Mouse (Mus musculus): ENCODE measurements around the gene Mosmo. TPM values are rescaled to one million over a fixed set of nuclear protein-coding genes. Genes with fewer than 3 reads are reported as not detected.
A peak's percentile ranks its signal among the peaks of the same experiment; 100 is the strongest.
"Not testable (repeated sequence)": the region's sequence is repeated elsewhere in the genome, so short reads cannot be mapped to it uniquely, and the experiment has no call there.

Gene Mosmo
- polyA plus RNA-seq, 1 experiment from 2014 or later, result 15.2 TPM

DNA sequence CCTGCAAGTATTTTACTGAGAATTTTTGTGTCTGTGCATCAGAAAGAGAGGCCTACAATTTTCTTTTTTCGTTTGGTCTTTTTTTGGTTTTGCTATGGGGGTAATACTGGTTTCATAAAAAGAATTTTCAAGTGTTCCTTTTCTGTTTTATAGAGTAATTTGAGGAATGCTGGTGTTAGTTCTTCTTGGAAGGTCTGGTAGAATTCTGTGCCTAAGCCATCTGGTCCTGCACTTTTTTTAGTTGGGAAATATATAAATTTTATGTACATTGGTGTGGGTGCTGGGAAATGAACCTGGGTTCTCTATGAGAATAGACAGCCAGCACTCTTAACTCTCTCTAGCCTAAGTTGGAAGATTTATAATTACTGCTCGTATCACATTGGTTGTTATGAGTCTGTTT is 34.7 kb downstream of the Mosmo start:
- Histone ChIP-seq H3K27me3 (no peaks in the 10 kb centered on the region), H3K36me3 (peaks cover 5% of the 10 kb centered on the region; the same call in 1 of the 2 replicates)
- ATAC-seq (ENCODE audit: low FRiP score), result no peak

DNA sequence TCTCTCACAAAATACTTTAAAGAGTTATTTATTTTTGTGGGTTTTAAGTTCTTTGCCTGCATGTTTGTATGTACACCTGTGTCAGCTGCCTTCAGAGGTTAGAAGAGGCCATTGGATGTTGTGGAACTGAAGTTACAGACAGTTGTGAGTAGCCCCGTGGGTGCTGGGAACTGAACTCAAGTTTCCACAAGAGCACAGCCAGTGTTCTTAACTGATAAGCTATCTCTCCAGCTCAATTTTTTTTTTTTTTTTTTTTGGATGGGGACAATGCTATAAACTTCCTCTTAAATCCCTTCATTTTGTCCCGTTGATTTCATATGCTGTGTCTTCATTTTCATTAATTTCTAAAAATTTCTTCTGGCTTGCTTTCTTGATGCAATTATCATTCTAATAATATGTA is 35.8 kb downstream of the Mosmo start:
- Histone ChIP-seq H3K27me3 (no peaks in the 10 kb centered on the region), H3K4me1 (0 out of 2 replicates have a peak, but pooled peaks cover 3% of the 10 kb centered on the region), H3K9ac (no peak overlapping the region), H3K4me3 (no peak overlapping the region), H3K27ac (no peak overlapping the region), H3K36me3 (peaks cover 5% of the 10 kb centered on the region; the same call in 1 of the 2 replicates), H3K9me3 (replicated peaks) (no peaks in the 10 kb centered on the region), H3K4me2 (replicated peaks) (no peak overlapping the region)
- WGBS, result 91% methylated on average over 2 of the region's 2 CpGs
- no peak for ATAC-seq (ENCODE audit: low FRiP score)

More for the DNA sequence above, 34.7 kb downstream of the Mosmo start:
- no peak overlapping the region for H3K4me3 ChIP-seq
- no peaks in the 10 kb centered on the region for H3K9me3 ChIP-seq (replicated peaks)
- no peak overlapping the region for H3K27ac ChIP-seq
- no peak overlapping the region for H3K4me2 ChIP-seq (replicated peaks)
- 95% methylated on average over 2 of the region's 2 CpGs for WGBS
- no peaks in the 10 kb centered on the region for H3K4me1 ChIP-seq
- no peak overlapping the region for H3K9ac ChIP-seq

- not testable (repeated sequence) for H3K9ac ChIP-seq; H3K27ac ChIP-seq; H3K4me2 ChIP-seq (replicated peaks); H3K4me3 ChIP-seq; H3K9me3 ChIP-seq (replicated peaks); H3K4me1 ChIP-seq; ATAC-seq (ENCODE audit: low FRiP score); H3K27me3 ChIP-seq; H3K36me3 ChIP-seq
- WGBS, result 92% methylated on average over 11 of the region's 11 CpGs
Measured at GRCm38 (mm10) chr7:120713951-120714350, 36.5 kb downstream of the Mosmo start.

DNA sequence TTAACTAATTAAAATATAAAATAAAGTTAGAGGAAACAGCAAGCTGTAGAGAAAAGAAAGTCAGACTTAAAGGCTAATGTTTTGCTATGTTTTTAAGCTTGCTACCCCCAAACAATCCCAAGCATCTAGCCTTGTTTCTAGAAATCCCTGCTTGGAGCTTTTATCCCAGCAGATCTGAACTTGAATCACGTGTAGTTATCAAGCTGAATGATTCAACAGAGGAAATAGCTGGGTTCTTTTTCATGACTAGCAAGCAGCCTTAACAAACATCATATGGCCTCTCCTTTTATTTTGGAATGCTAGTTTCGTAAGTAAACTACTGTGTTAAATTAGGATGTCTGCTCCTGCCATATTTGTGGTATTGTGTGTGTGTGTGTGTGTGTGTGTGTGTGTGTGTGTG is 39.8 kb downstream of the Mosmo start:
- Histone ChIP-seq H3K4me2 (replicated peaks) (no peak overlapping the region), H3K4me1 (0 out of 2 replicates have a peak, but pooled peaks cover 3% of the 10 kb centered on the region), H3K9ac (no peak overlapping the region), H3K27ac (no peak overlapping the region), H3K36me3 (peaks cover 5% of the 10 kb centered on the region; the same call in 1 of the 2 replicates), H3K4me3 (no peak overlapping the region), H3K27me3 (no peaks in the 10 kb centered on the region), H3K9me3 (replicated peaks) (no peaks in the 10 kb centered on the region)
- WGBS, result 81% methylated on average over 2 of the region's 2 CpGs
- ATAC-seq (ENCODE audit: low FRiP score), result no peak

DNA sequence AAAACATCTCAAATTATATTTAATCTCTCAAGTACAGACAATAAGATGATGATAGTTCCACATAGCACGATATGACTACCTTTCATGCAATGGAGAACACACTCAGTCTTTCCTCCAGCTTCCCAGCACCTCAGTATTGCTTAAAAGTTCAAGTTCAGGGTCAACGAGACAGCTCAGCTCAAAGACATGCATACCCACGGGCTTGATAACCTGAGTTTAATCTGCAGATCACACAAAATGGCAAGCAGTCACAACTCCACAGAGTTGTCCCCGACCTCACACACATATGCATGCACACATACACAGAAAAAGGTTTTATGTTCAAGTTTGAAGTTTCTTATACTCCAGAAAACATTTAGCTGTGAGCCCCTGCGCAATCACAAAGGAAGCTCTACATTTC is 43.6 kb downstream of the Mosmo start:
- no peak overlapping the region for H3K4me2 ChIP-seq (replicated peaks)
- no peak for ATAC-seq (ENCODE audit: low FRiP score)
- 0 out of 2 replicates have a peak, but pooled peaks cover 4% of the 10 kb centered on the region for H3K36me3 ChIP-seq
- H3K27ac ChIP-seq, result no peak overlapping the region
- H3K9me3 ChIP-seq (replicated peaks), result no peaks in the 10 kb centered on the region
- no peak overlapping the region for H3K4me3 ChIP-seq
- WGBS, result 92% methylated on average over 5 of the region's 5 CpGs
- no peak overlapping the region for H3K9ac ChIP-seq
- no peaks in the 10 kb centered on the region for H3K27me3 ChIP-seq
- H3K4me1 ChIP-seq, result peaks cover 15% of the 10 kb centered on the region

- no peak overlapping the region for H3K27ac ChIP-seq
- WGBS, result 89% methylated on average over 8 of the region's 8 CpGs
- no peaks in the 10 kb centered on the region for H3K9me3 ChIP-seq (replicated peaks)
- 0 out of 2 replicates have a peak, but pooled peaks cover 6% of the 10 kb centered on the region for H3K36me3 ChIP-seq
- no peak overlapping the region for H3K4me2 ChIP-seq (replicated peaks)
- no peaks in the 10 kb centered on the region for H3K27me3 ChIP-seq
- H3K4me3 ChIP-seq, result no peak overlapping the region
- H3K9ac ChIP-seq, result no peak overlapping the region
- peaks cover 15% of the 10 kb centered on the region for H3K4me1 ChIP-seq
- no peak for ATAC-seq (ENCODE audit: low FRiP score)
Measured at GRCm38 (mm10) chr7:120721456-120721855, 44.0 kb downstream of the Mosmo start.

GRCm38 (mm10) chr7:120722063-120722462 is 44.6 kb downstream of the Mosmo start:
- H3K9ac ChIP-seq, result no peak overlapping the region
- H3K4me1 ChIP-seq, result peaks cover 15% of the 10 kb centered on the region
- no peak overlapping the region for H3K4me2 ChIP-seq (replicated peaks)
- no peak overlapping the region for H3K27ac ChIP-seq
- H3K36me3 ChIP-seq, result 0 out of 2 replicates have a peak, but pooled peaks cover 6% of the 10 kb centered on the region
- 94% methylated on average over 4 of the region's 4 CpGs for WGBS
- ATAC-seq (ENCODE audit: low FRiP score), result no peak
- no peaks in the 10 kb centered on the region for H3K27me3 ChIP-seq
- H3K9me3 ChIP-seq (replicated peaks), result no peaks in the 10 kb centered on the region
- H3K4me3 ChIP-seq, result no peak overlapping the region

DNA sequence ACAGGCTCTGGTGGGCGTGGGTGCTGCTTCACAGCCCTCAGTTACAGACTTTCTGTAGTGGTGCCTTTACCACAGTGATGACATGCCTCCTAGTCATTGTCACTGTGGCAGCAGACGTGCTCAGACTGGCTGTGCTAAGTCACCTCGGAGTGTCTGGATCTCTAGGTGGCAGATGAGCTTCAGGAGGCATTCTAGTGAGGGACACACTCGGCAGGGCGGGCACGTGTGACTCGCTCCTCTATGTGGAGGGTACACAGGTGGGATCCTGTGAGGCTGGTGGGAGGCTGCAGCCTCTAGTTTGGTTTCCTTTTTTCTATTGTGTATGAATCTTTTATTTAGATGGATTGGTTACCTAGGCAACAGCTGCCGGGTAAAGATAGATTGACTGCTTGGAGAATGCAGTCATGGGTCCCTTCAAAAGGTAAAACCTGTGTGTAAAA is 45.4 kb downstream of the Mosmo start:
- H3K9me3 ChIP-seq (replicated peaks), result no peaks in the 10 kb centered on the region
- peaks cover 15% of the 10 kb centered on the region for H3K4me1 ChIP-seq
- H3K4me2 ChIP-seq (replicated peaks), result no peak overlapping the region
- 52% methylated on average over 8 of the region's 8 CpGs for WGBS
- H3K27me3 ChIP-seq, result no peaks in the 10 kb centered on the region
- no peak overlapping the region for H3K9ac ChIP-seq
- H3K27ac ChIP-seq, result no peak overlapping the region
- H3K36me3 ChIP-seq, result peaks cover 7% of the 10 kb centered on the region; the same call in 1 of the 2 replicates
- 0 out of 2 replicates have a peak, but pooled peaks have one; percentile 26 for ATAC-seq (ENCODE audit: low FRiP score)
- no peak overlapping the region for H3K4me3 ChIP-seq

GRCm38 (mm10) chr7:120727581-120727980 is 50.2 kb downstream of the Mosmo start:
- H3K36me3 ChIP-seq, result peaks cover 15% of the 10 kb centered on the region; the same call in 1 of the 2 replicates
- H3K9ac ChIP-seq, result no peak overlapping the region
- no peak overlapping the region for H3K4me3 ChIP-seq
- peaks cover 11% of the 10 kb centered on the region for H3K4me1 ChIP-seq
- H3K27ac ChIP-seq, result no peak overlapping the region
- 86% methylated on average over 3 of the region's 3 CpGs for whole genome bisulfite sequencing
- H3K27me3 ChIP-seq, result no peaks in the 10 kb centered on the region
- H3K9me3 ChIP-seq (replicated peaks), result no peaks in the 10 kb centered on the region
- H3K4me2 ChIP-seq (replicated peaks), result no peak overlapping the region
- no peak for ATAC-seq (ENCODE audit: low FRiP score)

DNA sequence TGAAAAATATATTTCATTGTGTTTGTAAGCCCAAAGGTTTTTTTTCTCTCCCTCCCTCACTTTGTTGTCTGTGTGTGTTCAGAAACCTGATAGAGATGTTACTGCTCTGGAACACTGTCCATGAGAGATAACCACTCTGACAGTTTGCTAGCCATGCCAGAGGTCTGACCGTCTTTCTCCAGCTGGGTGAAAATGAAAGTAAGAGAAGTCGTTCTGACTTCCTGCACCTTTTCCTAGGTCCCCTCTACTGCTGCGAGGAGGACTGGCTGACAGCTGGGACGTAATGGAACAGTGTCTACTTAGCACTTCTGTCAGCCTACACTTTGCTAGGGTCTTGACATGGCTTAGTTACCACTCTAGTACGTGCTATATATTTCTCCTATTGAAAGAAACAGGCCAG is 52.2 kb downstream of the Mosmo start:
- Histone ChIP-seq H3K9me3 (replicated peaks) (no peaks in the 10 kb centered on the region), H3K27me3 (no peaks in the 10 kb centered on the region), H3K4me2 (replicated peaks) (no peak overlapping the region), H3K4me3 (no peak overlapping the region), H3K9ac (no peak overlapping the region), H3K36me3 (peaks cover 16% of the 10 kb centered on the region; the same call in 1 of the 2 replicates), H3K4me1 (peaks cover under 1% of the 10 kb centered on the region; the same call in 1 of the 2 replicates), H3K27ac (no peak overlapping the region)
- ATAC-seq (ENCODE audit: low FRiP score), result no peak
- WGBS, result 88% methylated on average over 5 of the region's 5 CpGs

DNA sequence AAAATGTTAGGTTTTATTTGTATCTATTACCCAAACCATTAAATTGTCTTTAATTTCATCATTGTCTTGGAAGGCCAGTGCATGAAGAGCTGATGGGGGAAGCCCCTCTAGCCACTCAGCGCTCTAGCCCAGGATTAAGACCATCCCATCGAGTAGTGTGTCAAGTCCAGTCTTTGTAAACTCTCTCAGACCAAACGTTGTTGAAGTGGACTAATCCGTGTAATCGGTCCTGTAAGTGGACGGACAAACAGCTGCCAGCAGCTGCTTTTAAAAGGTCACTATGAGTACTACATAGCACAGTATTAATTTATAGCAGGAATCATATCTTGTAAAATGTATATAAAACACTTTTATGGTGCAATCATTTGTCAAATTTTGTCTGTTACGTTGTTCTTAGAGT is 55.5 kb downstream of the Mosmo start:
- ATAC-seq (ENCODE audit: low FRiP score), result no peak
- 89% methylated on average over 7 of the region's 7 CpGs for WGBS
- no peaks in the 10 kb centered on the region for H3K4me1 ChIP-seq
- H3K9ac ChIP-seq, result no peak overlapping the region
- H3K36me3 ChIP-seq, result peaks cover 14% of the 10 kb centered on the region; the same call in 1 of the 2 replicates
- H3K9me3 ChIP-seq (replicated peaks), result no peaks in the 10 kb centered on the region
- no peak overlapping the region for H3K27ac ChIP-seq
- no peaks in the 10 kb centered on the region for H3K27me3 ChIP-seq
- H3K4me2 ChIP-seq (replicated peaks), result no peak overlapping the region
- H3K4me3 ChIP-seq, result no peak overlapping the region

DNA sequence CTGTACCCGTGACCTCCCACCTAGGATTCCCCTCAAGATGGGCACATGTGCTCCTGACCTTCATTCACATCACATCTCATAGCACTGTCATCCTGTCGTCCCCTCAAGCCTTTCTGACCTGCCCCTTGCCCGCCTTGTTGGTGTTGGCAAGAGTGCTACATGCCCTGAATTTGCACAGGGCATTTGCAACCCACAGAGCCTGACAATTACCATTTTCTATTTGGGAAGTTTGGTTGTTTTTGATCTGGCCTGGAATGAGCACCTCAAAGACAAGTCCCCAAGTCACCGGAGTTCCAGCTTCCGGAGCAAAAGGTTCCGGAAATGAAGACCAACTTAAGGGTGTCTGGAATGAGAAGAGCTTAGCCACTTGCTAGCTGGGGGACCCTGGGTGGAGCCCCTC is 61.6 kb downstream of the Mosmo start, which contains the start of gene Vwa3a:
Gene Vwa3a (plus strand): TSS at position 301 of the 400 bp plus-strand sequence.
- Histone ChIP-seq H3K27ac (no peak within 1 kb of the TSS), H3K27me3 (no peaks in the 10 kb centered on the region), H3K4me1 (peaks cover 10% of the 10 kb centered on the region), H3K4me2 (replicated peaks) (no peak within 1 kb of the TSS), H3K36me3 (peaks cover 6% of the 10 kb centered on the region; the same call in 1 of the 2 replicates), H3K4me3 (no peak within 1 kb of the TSS), H3K9me3 (replicated peaks) (no peaks in the 10 kb centered on the region), H3K9ac (no peak within 1 kb of the TSS)
- no peak for ATAC-seq (ENCODE audit: low FRiP score)
- 76% methylated on average over 6 of the region's 6 CpGs for WGBS

GRCm38 (mm10) chr7:120739558-120740101 is 62.2 kb downstream of the Mosmo start:
- H3K9ac ChIP-seq, result no peak overlapping the region
- no peak overlapping the region for H3K4me3 ChIP-seq
- no peaks in the 10 kb centered on the region for H3K9me3 ChIP-seq (replicated peaks)
- H3K4me2 ChIP-seq (replicated peaks), result no peak overlapping the region
- H3K27ac ChIP-seq, result no peak overlapping the region
- ATAC-seq (ENCODE audit: low FRiP score), result no peak
- peaks cover 10% of the 10 kb centered on the region for H3K4me1 ChIP-seq
- H3K27me3 ChIP-seq, result no peaks in the 10 kb centered on the region
- WGBS, result 10% methylated on average over 5 of the region's 5 CpGs
- peaks cover 5% of the 10 kb centered on the region; the same call in 1 of the 2 replicates for H3K36me3 ChIP-seq
